Mouse (Mus musculus) urinary bladder, postnatal 4 days (tissue): Measurements from ENCODE around the gene Gm5728.
"Not testable (repeated sequence)": the region's sequence is repeated elsewhere in the genome, so short reads cannot be mapped to it uniquely, and the experiment has no call there.

Experiments used
- DNase-seq, 2 experiments: peaks; one replicate each; pipeline ENCODE4 v3.0.0; 2021 to 2022; ENCODE audit warnings: low spot score in 2 of 2

Gene Gm5728

DNA sequence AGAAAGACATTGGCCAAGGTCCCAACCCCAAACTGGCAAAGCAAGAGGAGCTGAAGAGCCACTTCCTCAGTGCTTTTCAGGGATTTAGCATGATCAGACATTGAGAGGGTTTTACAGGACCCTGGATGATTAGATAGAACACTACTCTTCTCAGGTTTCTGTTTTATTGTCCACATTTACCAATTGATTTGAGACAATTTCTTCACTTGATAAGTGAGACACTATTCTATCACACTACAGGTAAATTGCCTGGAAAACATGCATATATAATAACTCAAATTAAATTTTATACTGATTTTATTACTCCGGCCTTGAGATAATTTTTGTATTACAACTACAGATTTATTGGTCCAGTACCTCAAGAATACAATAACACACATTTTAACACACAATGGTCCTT, at the start of gene Gm5728:
Gm5728 (minus strand) TSS at position 101 of the 400 bp plus-strand sequence.
- not testable (repeated sequence) for DNase-seq

DNA sequence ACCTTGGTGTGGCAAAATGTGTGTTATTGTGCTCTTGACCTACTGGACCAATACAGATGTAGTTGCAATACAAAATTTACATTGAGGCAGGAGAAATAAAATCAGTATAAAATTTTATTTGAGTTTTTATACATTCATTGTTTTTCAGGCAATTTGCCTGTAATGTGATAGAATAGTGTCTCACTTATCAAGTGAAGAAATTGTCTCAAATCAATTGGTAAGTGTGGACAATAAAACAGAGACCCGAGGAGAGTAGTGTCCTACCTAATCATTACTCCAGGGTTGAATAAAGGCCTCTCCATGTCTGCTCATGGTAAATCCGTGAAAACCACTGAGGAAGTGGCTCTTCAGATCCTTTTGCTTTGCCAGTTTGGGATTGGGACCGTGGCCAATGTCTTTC, 42.4 kb upstream of the Gm5728 start, which contains the start of gene Vmn1r100:
Vmn1r100 (plus strand) TSS at position 301 of the 400 bp plus-strand sequence.
- DNase-seq, result not testable (repeated sequence)

DNA sequence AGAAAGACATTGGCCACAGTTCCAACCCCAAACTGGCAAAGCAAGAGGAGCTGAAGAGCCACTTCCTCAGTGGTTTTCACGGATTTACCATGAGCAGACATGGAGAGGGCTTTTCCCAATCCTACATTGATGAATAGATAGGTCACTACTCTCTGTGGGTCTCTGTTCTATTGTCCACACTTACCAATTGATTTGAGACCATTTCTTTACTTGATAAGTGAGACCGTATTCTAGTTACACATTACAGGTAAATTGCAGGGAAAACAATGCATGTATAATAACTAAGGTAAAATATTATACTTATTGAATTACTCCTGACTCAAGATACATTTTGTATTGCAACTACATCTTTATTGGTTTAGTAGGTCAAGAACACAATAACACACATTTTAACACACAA, 41.2 kb downstream of the Gm5728 start, which contains the start of gene Gm4133:
Gm4133 (minus strand) TSS at position 101 of the 400 bp plus-strand sequence.
- DNase-seq, result not testable (repeated sequence)
